Mouse (Mus musculus): ENCODE results near the gene Abl2. TPM values are rescaled to one million over a fixed set of nuclear protein-coding genes. Genes with fewer than 3 reads are reported as not detected.

Abl2 gene
- polyA plus RNA-seq, 1 experiment, result 4.3 TPM

DNA sequence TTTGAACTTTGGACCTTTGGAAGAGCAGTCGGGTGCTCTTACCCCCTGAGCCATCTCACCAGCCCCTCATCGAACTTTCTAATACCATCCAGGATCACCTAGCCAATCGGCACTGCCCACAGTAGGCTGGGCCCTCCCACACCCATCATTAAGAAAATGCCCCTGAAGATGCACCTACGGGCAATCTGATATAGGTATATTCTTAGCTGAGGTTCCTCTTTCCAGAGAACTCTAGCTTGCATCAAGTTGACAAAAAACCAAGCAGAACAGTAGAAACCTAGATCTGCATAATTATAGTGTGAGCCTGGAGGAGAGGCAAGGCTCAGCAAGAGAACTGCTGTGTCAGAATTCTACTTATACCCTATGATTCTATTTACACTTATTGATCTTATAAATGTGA, 24.7 kb upstream of the Abl2 start:
- Histone ChIP-seq H3K36me3 (ENCODE audit: control insufficient read depth, insufficient read depth, low read length) (no peaks in the 10 kb centered on the region), H3K27me3 (ENCODE audit: control insufficient read depth, insufficient read depth, low read length) (no peaks in the 10 kb centered on the region), H3K4me3 (ENCODE audit: low read depth, low read length) (no peak overlapping the region), H3K27ac (ENCODE audit: insufficient read depth, low read depth, low read length) (no peak overlapping the region), H3K4me1 (ENCODE audit: control insufficient read depth, insufficient read depth, insufficient read length, low read length) (peaks cover 2% of the 10 kb centered on the region; the same call in 1 of the 2 replicates)
- TF ChIP-seq CTCF (IDR thresholded peaks at IDR 0.05; ENCODE audit: extremely low read depth, insufficient read length, insufficient replicate concordance, low read depth, low read length) (no peak), POLR2A (IDR thresholded peaks at IDR 0.05; ENCODE audit: low read depth, low read length) (no peak)
- WGBS, result 77% methylated on average over 4 of the region's 4 CpGs

DNA sequence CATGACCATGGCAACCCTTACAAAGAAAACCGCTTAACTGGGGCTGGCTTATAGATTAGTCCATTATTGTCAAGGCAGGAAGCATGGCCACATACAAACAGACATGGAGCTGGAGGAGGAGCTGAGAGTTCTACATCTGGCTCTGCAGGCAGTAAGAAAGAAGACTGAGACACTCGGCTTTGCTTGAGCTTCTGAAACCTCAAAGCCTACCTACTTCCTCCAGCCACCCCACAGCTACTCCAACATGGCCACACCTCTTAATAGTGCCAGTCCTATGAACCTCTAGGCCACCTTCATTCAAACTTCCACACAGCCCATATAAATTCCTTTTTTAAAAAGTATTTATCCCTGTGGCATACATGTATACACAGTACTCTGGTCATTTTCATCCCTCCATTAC, 21.6 kb upstream of the Abl2 start:
- 76% methylated on average over 2 of the region's 2 CpGs for WGBS
- H3K36me3 ChIP-seq (ENCODE audit: control insufficient read depth, insufficient read depth, low read length), result no peaks in the 10 kb centered on the region
- no peaks in the 10 kb centered on the region for H3K27me3 ChIP-seq (ENCODE audit: control insufficient read depth, insufficient read depth, low read length)
- H3K4me1 ChIP-seq (ENCODE audit: control insufficient read depth, insufficient read depth, insufficient read length, low read length), result peaks cover 2% of the 10 kb centered on the region; the same call in 1 of the 2 replicates
- no peak for TF ChIP-seq POLR2A (IDR thresholded peaks at IDR 0.05; ENCODE audit: low read depth, low read length)
- TF ChIP-seq CTCF (IDR thresholded peaks at IDR 0.05; ENCODE audit: extremely low read depth, insufficient read length, insufficient replicate concordance, low read depth, low read length), result no peak
- H3K4me3 ChIP-seq (ENCODE audit: low read depth, low read length), result no peak overlapping the region
- H3K27ac ChIP-seq (ENCODE audit: insufficient read depth, low read depth, low read length), result no peak overlapping the region

DNA sequence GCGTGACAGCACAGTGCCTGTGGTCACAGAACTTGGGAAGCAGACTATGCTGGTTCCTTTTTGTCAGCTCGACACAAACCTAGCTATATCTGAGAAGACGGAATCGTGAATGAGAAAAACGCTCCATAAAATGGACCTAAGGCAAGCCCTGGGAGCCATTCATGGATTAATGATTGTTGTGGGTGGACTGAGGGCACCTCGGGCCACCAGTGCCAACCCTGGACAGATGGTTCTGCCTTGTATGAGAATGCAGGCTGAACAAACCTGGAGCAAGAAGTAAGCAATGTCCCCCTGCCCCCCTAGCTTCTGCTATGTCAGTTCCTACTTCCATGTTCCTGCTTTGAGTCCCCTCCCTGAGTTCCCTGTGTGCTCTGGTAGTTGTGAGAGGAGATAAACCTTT, 20.9 kb upstream of the Abl2 start:
- no peak overlapping the region for H3K4me3 ChIP-seq (ENCODE audit: low read depth, low read length)
- WGBS, result 82% methylated on average over 6 of the region's 6 CpGs
- H3K36me3 ChIP-seq (ENCODE audit: control insufficient read depth, insufficient read depth, low read length), result no peaks in the 10 kb centered on the region
- TF ChIP-seq POLR2A (IDR thresholded peaks at IDR 0.05; ENCODE audit: low read depth, low read length), result no peak
- no peak for TF ChIP-seq CTCF (IDR thresholded peaks at IDR 0.05; ENCODE audit: extremely low read depth, insufficient read length, insufficient replicate concordance, low read depth, low read length)
- peaks cover 2% of the 10 kb centered on the region; the same call in 1 of the 2 replicates for H3K4me1 ChIP-seq (ENCODE audit: control insufficient read depth, insufficient read depth, insufficient read length, low read length)
- H3K27me3 ChIP-seq (ENCODE audit: control insufficient read depth, insufficient read depth, low read length), result no peaks in the 10 kb centered on the region
- H3K27ac ChIP-seq (ENCODE audit: insufficient read depth, low read depth, low read length), result no peak overlapping the region

DNA sequence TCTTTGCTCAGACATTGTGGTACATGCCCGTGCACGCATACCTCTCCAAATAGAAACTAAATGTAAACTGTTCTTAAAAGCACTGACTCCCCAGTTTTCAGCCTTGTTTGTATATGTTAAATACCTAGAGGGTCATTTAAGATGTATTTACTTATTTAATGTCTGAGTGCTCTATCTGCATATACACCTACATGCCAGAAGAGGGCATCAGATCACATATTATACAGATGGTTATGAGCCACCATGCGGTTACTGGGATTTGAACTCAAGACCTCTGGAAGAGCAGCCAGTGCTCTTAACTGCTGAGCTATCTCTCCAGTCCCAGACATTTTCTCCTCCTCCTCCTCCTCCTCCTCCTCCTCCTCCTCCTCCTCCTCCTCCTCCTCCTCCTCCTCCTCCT, 20.2 kb upstream of the Abl2 start:
- no peak for TF ChIP-seq POLR2A (IDR thresholded peaks at IDR 0.05; ENCODE audit: low read depth, low read length)
- TF ChIP-seq CTCF (IDR thresholded peaks at IDR 0.05; ENCODE audit: extremely low read depth, insufficient read length, insufficient replicate concordance, low read depth, low read length), result no peak
- H3K27ac ChIP-seq (ENCODE audit: insufficient read depth, low read depth, low read length), result no peak overlapping the region
- H3K27me3 ChIP-seq (ENCODE audit: control insufficient read depth, insufficient read depth, low read length), result no peaks in the 10 kb centered on the region
- H3K4me3 ChIP-seq (ENCODE audit: low read depth, low read length), result no peak overlapping the region
- WGBS, result 83% methylated on average over 3 of the region's 3 CpGs
- no peaks in the 10 kb centered on the region for H3K36me3 ChIP-seq (ENCODE audit: control insufficient read depth, insufficient read depth, low read length)
- H3K4me1 ChIP-seq (ENCODE audit: control insufficient read depth, insufficient read depth, insufficient read length, low read length), result peaks cover 2% of the 10 kb centered on the region; the same call in 1 of the 2 replicates

DNA sequence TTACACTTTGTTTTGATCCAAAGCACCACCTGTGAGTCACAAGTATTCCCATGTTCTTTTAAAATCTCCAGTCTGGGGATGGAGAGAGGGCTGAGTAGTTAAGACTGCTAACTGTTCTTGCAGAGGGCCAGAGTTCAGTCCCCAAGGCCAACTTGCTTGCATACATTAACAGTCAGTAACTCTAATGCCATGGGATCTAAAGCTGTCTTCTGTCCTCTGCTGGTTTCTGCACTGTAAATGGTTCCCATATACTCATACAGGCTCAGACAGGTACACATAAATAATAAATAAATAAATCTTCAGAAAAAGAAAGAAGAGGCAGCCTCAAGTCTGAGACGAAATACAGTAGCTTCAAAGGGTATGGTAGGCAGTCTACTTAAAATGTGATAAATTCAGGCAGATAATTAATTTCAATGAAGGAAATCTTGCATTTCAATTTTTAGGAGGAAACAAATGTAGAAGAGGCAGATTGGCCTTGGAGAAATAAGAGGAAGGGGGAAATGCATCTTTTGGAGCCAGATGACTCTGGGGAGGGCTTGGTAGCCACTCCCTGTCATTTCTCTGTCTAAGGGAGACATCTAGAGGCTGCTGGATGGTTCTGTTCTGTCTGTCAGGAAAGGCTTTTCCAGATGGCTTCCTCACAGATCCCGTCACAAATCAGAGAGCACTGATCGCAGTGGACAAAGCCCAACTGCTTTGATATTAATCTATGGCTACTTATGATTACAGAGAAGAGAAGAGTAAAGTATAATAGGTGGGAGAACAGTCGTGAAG, 18.6 kb upstream of the Abl2 start:
- TF ChIP-seq CTCF (IDR thresholded peaks at IDR 0.05; ENCODE audit: extremely low read depth, insufficient read length, insufficient replicate concordance, low read depth, low read length), result peak; percentile 25; the same call in 1 of the 2 replicates
- no peak for TF ChIP-seq POLR2A (IDR thresholded peaks at IDR 0.05; ENCODE audit: low read depth, low read length)
- H3K4me1 ChIP-seq (ENCODE audit: control insufficient read depth, insufficient read depth, insufficient read length, low read length), result peaks cover 2% of the 10 kb centered on the region; the same call in 1 of the 2 replicates
- no peaks in the 10 kb centered on the region for H3K27me3 ChIP-seq (ENCODE audit: control insufficient read depth, insufficient read depth, low read length)
- 58% methylated on average over 4 of the region's 4 CpGs for WGBS
- H3K4me3 ChIP-seq (ENCODE audit: low read depth, low read length), result no peak overlapping the region
- no peak overlapping the region for H3K27ac ChIP-seq (ENCODE audit: insufficient read depth, low read depth, low read length)
- H3K36me3 ChIP-seq (ENCODE audit: control insufficient read depth, insufficient read depth, low read length), result no peaks in the 10 kb centered on the region

DNA sequence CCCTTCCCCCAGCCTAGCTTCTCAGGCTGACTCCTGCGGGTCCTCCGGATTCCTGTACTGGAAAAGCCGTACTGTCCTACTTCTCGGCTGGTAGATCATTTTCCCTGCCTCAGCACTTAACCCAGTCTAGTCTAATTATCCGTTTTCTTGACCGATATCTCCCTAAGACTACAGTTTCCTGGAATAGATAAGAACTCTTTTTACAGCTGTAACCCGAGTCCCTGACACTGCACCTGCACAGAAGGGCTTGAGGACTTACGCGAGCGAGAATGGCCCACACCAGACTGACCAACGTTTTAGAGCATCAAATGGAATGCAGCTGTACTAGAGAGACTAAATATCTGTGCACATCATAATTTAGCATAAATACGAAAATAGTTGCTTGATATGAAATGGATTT, 14.6 kb upstream of the Abl2 start:
- H3K27ac ChIP-seq (ENCODE audit: insufficient read depth, low read depth, low read length), result no peak overlapping the region
- no peaks in the 10 kb centered on the region for H3K4me1 ChIP-seq (ENCODE audit: control insufficient read depth, insufficient read depth, insufficient read length, low read length)
- H3K36me3 ChIP-seq (ENCODE audit: control insufficient read depth, insufficient read depth, low read length), result no peaks in the 10 kb centered on the region
- WGBS, result 20% methylated on average over 12 of the region's 12 CpGs
- no peak overlapping the region for H3K4me3 ChIP-seq (ENCODE audit: low read depth, low read length)
- H3K27me3 ChIP-seq (ENCODE audit: control insufficient read depth, insufficient read depth, low read length), result no peaks in the 10 kb centered on the region
- TF ChIP-seq CTCF (IDR thresholded peaks at IDR 0.05; ENCODE audit: extremely low read depth, insufficient read length, insufficient replicate concordance, low read depth, low read length) (no peak), POLR2A (IDR thresholded peaks at IDR 0.05; ENCODE audit: low read depth, low read length) (no peak)

DNA sequence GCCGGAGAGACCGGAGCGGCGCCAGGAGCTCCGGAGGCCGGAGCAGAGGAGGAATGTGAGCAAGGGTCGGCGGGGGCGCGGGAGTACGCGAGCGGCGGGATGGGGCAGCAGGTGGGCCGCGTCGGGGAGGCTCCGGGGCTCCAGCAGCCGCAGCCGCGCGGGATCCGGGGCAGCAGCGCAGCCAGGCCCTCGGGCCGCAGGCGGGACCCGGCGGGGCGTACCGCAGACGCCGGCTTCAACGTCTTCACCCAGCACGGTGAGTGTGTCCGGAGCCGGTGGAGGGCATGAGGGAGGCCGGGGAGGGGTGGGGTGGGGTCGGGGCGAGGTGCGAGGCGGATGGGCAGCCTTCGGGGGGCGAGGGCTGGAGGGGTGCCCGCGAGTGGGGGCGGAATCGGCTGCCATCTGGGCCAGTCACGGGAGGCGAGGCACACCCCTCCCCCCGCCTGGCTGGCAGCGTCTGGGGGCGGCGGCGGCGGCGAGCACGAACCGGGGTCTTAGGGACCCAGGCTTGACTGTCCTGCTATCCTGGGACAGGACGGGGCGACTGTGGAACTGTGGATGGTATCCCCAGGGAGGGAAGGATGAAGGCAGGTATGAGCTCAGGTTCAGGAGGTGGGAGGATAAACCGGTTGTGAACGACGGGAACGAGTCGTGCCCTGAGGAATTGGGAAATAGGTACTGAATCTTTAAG, 509 bp downstream of the Abl2 start:
- Histone ChIP-seq H3K27ac (ENCODE audit: insufficient read depth, low read depth, low read length) (no peak overlapping the region), H3K4me1 (ENCODE audit: control insufficient read depth, insufficient read depth, insufficient read length, low read length) (peaks cover 3% of the 10 kb centered on the region; the same call in 1 of the 2 replicates), H3K36me3 (ENCODE audit: control insufficient read depth, insufficient read depth, low read length) (no peaks in the 10 kb centered on the region), H3K4me3 (ENCODE audit: low read depth, low read length) (peak overlapping the region; percentile 93), H3K27me3 (ENCODE audit: control insufficient read depth, insufficient read depth, low read length) (no peaks in the 10 kb centered on the region)
- WGBS, result 1% methylated on average over 56 of the region's 66 CpGs
- no peak for TF ChIP-seq CTCF (IDR thresholded peaks at IDR 0.05; ENCODE audit: extremely low read depth, insufficient read length, insufficient replicate concordance, low read depth, low read length)
- TF ChIP-seq POLR2A (IDR thresholded peaks at IDR 0.05; ENCODE audit: low read depth, low read length), result no peak

Measured in small intestine, adult 2 months (tissue).